Mouse (Mus musculus) T-helper 17 cell (primary cell): ENCODE measurements at regions not wholly inside any gene's neighbourhood (a gene's known extent, or its start where the extent isn't known, plus 50 kb on each side); places are given as distances from the start of the nearest gene placed in this dataset.

Experiments used
- in situ Hi-C, 2 experiments: fragments of 300-600 bp; cut with MboI, MseI; formaldehyde crosslinking; loops; 1 replicate in 1 of 2; 2 replicates in 1 of 2; pipeline ENCODE4 v1.15.1; 2025; ENCODE audit warnings: high pct_unique_total_duplicates in 2 of 2

GRCm38 (mm10) chr12:35863141-35863540 is 62.3 kb upstream of the Agr3 start:
- in situ Hi-C loops: no loop called here

GRCm38 (mm10) chr12:35853159-35853558 is 72.3 kb upstream of the Agr3 start:
- in situ Hi-C loops: no loop called here

GRCm38 (mm10) chr12:35846905-35847610 is 78.4 kb upstream of the Agr3 start:
- in situ Hi-C loops: loop anchor here (10.0 to 25.0 kb wide), 2 partner anchors 228 to 335 kb away; no protein-coding TSS in a partner anchor

GRCm38 (mm10) chr12:35836946-35837345 is 88.5 kb upstream of the Agr3 start:
- in situ Hi-C loops: loop anchor here (10.0 to 25.0 kb wide), 3 partner anchors 222 to 325 kb away; partner anchors contain the start of gene Ahr (in 1 of the 2)

GRCm38 (mm10) chr12:35833285-35833684 is 92.1 kb upstream of the Agr3 start:
- in situ Hi-C loops: loop anchor here (5.0 to 25.0 kb wide), 7 partner anchors 49 to 321 kb away; partner anchors contain the start of gene Ahr (in 1 of the 2)

DNA sequence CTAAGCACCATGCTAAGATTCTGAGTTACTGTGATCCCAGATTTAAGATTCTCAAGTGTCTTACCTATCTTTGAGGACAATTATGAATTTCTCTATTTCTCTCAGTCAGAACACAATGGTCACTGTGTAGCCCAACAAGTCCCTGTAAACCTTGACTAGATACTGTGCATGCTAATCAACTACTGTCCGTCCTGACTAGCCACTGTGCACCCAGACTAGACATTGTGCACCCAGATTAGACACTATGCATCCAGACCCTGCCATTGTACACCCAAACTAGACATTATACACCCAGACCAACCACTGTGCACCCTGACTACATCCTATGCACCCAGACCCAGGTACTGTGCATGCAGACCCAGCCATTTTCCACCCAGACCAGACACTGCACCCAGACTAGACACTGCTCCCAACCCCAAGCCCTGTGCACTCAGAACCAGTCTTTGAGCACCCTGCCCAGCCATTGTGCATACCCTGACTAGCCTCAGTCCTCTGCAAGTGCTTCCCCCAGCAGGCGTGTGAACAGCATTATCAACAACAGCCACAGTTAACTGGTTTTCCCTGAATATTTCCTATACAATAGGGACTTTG is 93.4 kb upstream of the Agr3 start:
- in situ Hi-C loops: loop anchor here (5.0 to 25.0 kb wide), 7 partner anchors 50 to 320 kb away; partner anchors contain the start of gene Ahr (in 1 of the 2)

DNA sequence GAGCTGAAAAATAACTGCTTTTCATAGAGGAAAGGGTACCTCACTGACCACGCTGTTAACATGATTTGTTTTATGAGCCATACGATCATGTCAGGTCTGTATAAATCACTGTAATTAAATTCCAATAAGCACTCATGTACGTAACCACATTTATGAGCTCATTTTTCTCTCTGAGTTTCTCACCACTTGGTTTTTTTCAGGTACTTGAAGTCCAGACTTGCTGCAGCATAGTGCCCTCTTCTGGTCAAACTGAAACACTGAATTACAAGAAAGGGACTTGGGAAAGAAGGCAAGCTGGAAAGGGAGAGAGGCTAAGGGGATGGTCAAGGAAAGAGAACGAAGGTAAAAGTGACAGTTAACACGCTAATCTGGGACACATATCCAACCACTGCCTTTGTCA is 94.2 kb upstream of the Agr3 start:
- in situ Hi-C loops: loop anchor here (5.0 to 25.0 kb wide), 7 partner anchors 51 to 319 kb away; partner anchors contain the start of gene Ahr (in 1 of the 2)

GRCm38 (mm10) chr12:35827797-35828196 is 97.6 kb upstream of the Agr3 start:
- in situ Hi-C loops: loop anchor here in 1 of 2 experiments (25.0 kb wide), 1 partner anchor 315 kb away; no protein-coding TSS in a partner anchor

DNA sequence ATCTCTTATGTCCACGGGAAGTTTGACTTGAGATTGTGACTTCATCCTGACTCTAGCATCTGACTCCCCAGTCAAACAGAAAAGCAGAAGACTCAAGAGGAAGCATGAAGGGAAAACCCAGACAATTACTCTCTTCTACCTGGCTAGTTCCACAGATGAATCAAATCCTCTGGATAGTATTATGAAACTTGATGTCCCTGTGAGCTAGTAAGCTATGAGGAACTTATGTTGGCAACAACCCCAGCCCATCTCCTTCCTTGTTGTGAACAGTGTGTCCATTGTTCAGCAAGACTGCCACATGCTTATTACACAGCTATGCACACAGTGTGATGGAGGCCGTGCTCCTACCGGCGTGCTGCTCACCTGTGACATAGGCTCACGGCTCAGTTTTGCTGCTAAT is 98.4 kb upstream of the Agr3 start:
- in situ Hi-C loops: loop anchor here in 1 of 2 experiments (25.0 kb wide), 1 partner anchor 315 kb away; no protein-coding TSS in a partner anchor

GRCm38 (mm10) chr12:35824587-35824987 is 100.8 kb upstream of the Agr3 start:
- in situ Hi-C loops: no loop called here

DNA sequence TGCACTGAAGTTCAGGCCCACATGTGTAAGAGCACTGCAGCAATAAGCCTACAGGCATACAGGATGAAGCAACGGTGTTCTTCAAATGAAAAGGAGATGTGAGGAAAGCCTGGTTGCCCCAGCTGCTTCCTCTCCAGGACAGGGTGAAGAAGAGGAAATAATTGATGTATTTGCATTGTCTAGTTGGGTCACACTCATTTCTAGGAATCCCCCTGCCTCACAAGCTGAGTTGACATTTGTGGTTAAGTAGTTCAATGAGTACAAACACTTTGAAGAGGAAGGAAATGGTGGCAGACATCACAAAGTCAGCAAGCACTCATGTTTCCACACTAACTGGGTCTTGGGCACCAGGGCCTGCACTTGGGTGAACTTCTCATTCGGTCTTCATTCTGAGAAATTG is 126.2 kb upstream of the Agr3 start:
- in situ Hi-C loops: no loop called here

DNA sequence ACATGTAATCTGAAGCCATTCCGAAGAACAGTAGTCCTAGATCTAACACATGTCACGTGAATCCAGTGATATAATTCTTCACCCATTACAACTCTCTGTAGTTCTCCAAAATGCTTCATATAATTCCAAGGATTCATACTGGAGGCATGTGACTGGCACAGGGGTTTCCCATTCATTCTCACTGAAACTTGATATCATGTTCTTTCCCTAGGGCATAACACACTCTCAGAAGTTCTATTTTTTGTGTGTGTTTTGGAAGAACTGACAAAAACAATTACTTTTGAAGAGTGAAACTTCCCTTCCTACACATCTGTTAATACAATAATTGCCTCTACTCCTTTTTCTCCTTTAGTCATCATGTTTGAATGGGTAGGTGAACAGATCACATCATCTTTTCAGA is 150.0 kb upstream of the Agr3 start:
- in situ Hi-C loops: no loop called here

DNA sequence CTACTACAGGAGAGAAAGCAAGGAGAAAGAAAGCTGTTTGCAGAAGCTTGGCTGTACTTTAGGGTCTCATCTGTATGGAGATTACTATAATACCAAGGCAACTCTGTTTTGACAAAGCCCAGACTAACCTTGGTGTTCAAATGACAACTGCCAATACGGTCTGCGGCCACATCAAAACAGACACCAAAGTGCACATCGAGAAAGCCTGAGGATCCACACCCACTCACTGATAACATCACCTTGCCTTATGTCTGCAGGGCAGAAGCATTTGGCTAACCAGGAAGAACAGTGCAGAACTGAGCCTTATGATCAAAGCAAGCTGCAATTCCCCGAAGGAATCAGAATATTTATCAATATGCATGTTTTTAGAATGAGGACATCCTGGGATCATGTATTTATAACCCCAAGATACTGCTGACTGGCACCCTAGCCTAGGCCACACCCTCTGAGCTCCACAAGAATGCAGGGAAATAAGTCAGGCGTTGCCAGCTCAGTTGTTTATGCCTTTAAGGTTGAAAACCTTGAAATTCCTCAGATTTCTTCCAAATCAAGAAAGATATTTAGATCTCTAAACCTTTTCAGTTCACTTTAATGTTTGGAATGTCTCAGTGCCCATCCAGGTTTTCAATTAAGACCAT is 154.9 kb upstream of the Agr3 start:
- in situ Hi-C loops: loop anchor here in 1 of 2 experiments (5.0 kb wide), 1 partner anchor 73 kb away; no protein-coding TSS in a partner anchor

DNA sequence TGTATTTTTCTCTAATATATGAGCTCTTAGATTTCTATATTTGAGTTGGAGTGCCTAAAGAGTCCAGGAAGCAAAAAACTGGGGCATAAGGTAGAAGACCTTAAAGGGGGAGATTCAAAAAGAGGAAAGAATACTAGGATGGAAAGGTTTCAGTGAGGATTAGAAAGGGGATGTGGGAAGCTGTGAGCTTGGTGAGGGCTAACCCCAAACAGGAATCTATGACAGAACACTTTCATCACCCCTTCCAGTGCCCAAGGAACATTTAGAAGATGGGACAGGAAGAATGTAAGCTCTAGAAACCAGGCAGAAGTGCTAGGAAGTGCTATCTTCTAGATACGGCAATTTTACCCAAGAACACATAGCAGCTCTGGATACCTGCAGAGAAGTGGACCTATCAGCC is 166.5 kb upstream of the Agr3 start:
- in situ Hi-C loops: no loop called here

DNA sequence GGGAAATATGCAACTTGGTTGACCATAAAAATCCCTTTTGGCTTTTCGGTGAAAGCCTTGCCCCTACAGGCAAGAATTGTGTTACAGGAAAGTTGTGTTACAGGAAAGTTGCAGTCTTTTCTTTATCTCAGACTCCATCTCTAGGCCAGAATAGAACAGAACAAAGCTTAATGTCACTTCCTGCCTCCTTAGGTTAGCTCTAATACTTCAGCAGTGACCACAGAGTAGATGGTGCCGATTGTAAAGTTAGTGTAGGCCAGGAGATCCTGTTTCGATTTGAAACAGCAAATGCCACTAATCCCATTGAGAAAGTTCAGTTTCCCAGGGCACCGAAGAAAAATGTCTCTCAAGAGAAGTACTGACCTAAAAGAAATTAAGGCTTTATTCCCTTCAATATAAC is 170.3 kb upstream of the Agr3 start:
- in situ Hi-C loops: no loop called here

DNA sequence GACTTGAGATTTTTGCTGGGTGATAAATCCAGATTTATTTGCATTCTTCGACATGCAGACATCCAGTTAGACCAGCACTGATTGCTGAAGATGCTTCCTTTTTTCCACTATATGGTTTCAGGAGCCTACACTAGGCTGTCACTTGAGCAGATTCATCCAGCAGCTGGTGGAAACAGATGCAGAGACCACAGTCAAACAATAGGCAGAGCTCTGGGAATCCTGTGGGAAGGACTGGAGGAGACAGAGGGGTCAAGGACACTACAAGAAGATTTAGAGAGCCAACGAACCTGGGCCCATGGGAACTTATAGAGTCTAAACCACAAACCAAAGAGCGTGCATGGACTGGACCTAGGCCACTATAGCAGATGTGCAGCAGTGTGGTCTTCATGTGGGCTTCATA is 177.4 kb upstream of the Agr3 start:
- in situ Hi-C loops: no loop called here

DNA sequence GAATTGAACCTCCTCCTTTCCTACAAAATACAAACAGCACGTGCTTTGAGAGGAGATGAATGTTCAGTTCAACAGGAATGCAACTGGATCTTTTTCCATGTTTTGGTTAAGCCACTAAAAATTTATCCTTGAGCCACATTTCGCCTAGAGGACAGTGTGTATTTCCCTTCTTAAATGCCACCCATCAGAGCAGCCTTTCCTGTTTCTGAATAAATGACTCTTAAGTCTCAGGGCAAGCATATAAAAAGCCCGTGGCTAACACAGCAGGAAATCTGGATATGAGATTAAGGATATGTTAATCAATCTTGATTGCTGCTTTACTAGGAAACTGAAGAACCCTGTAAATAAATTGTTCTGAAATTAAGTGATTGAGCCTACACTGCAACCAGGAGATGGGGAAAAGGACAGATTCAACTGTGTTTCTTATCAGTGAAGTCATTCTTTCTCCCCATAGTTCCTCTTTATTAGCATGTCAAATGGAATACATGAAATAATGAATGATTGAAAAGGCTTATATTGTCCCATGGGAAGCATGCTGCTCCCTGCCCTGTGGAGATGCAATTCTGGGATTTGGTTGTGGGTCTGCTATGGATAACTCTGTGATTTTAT is 178.6 kb upstream of the Agr3 start:
- in situ Hi-C loops: no loop called here

DNA sequence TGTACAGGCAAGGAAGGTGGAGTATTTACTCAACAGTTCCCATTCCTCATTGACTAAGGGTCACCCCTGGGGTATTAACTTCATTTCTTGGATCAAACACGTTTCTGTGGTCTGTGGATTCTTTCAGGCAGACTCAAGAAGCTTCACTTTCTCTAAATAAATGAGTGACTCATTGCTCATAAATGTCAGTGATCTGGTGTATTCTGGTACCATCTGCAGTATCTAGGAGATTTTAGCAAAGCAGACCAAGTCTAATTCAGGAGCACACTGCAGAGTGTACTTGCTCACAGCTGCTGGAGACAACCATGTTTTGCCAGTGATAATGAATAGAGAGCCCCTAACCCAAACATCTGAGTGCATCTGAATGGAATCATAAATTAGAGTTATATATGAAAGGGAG is 182.7 kb upstream of the Agr3 start:
- in situ Hi-C loops: no loop called here

DNA sequence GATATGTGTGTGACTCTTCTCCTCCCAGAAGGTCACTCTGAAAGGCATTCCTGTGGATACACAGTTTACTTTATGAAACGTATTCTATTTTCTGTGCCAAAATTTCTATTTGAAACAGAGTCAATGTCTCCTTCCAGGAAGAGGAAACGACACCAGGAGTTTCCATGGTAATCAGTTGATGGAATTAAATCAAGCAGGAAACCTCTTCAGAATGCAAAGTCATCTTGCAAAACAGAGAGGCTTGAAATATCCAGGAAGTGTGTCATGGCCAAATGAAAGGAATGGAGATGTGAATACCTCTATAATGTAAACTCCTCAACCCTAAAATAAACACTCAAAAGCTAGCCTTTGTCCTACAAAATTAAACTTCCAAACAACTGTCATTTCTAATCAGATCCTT is 189.0 kb upstream of the Agr3 start:
- in situ Hi-C loops: no loop called here

GRCm38 (mm10) chr12:35735002-35735401 is 190.4 kb upstream of the Agr3 start:
- in situ Hi-C loops: no loop called here

GRCm38 (mm10) chr12:35734371-35734770 is 191.0 kb upstream of the Agr3 start:
- in situ Hi-C loops: no loop called here

DNA sequence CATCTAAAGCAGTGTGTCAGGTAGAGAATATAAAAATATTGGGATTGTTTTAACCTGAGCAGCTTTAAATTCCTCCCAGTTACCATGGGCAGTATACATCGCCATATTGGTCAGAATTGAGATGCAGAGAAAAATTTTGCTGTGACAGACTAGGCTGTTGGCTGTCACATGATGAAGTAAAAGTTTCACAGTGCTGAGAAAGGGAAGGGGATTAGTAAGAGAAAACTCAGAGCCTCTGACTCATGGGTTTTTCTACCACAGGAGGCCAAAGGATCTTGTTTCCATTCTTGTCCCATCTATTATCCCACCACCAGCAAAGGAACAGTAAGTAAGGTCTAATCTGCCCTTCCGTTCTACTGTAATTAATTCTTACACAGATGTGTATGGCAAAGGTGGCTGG is 191.8 kb upstream of the Agr3 start:
- in situ Hi-C loops: no loop called here
